Mouse (Mus musculus): ENCODE measurements around the gene Pde4d. TPM values are rescaled to one million over a fixed set of nuclear protein-coding genes. Genes with fewer than 3 reads are reported as not detected.

Pde4d gene
- polyA plus RNA-seq, 1 experiment from 2014 or later: 9.8 TPM

GRCm38 (mm10) chr13:109546337-109546736, 1096.6 kb downstream of the Pde4d start:
- no peak overlapping the region for H3K4me3 ChIP-seq
- DNase-seq (ENCODE audit: extremely low spot score, low spot score): no peak
- H3K27me3 ChIP-seq (ENCODE audit: poor library complexity, severe bottlenecking): no peaks in the 10 kb centered on the region
- no peaks in the 10 kb centered on the region for H3K9me3 ChIP-seq
- H3K27ac ChIP-seq: no peak overlapping the region
- 89% methylated on average over 18 of the region's 18 CpGs for WGBS
- no peaks in the 10 kb centered on the region for H3K4me1 ChIP-seq
- H3K36me3 ChIP-seq (replicated peaks): no peaks in the 10 kb centered on the region

GRCm38 (mm10) chr13:109547006-109547587, 1097.3 kb downstream of the Pde4d start:
- no peak for DNase-seq (ENCODE audit: extremely low spot score, low spot score)
- no peak overlapping the region for H3K4me3 ChIP-seq
- 84% methylated on average over 10 of the region's 10 CpGs for WGBS
- no peaks in the 10 kb centered on the region for H3K4me1 ChIP-seq
- no peaks in the 10 kb centered on the region for H3K27me3 ChIP-seq (ENCODE audit: poor library complexity, severe bottlenecking)
- H3K9me3 ChIP-seq: no peaks in the 10 kb centered on the region
- H3K36me3 ChIP-seq (replicated peaks): no peaks in the 10 kb centered on the region
- no peak overlapping the region for H3K27ac ChIP-seq

GRCm38 (mm10) chr13:109547700-109548099, 1098.0 kb downstream of the Pde4d start:
- WGBS: 44% methylated on average over 6 of the region's 6 CpGs
- Histone ChIP-seq H3K27me3 (ENCODE audit: poor library complexity, severe bottlenecking) (no peaks in the 10 kb centered on the region), H3K9me3 (no peaks in the 10 kb centered on the region), H3K36me3 (replicated peaks) (no peaks in the 10 kb centered on the region), H3K27ac (no peak overlapping the region), H3K4me1 (no peaks in the 10 kb centered on the region), H3K4me3 (no peak overlapping the region)
- peak; percentile 73 for DNase-seq (ENCODE audit: extremely low spot score, low spot score)

DNA sequence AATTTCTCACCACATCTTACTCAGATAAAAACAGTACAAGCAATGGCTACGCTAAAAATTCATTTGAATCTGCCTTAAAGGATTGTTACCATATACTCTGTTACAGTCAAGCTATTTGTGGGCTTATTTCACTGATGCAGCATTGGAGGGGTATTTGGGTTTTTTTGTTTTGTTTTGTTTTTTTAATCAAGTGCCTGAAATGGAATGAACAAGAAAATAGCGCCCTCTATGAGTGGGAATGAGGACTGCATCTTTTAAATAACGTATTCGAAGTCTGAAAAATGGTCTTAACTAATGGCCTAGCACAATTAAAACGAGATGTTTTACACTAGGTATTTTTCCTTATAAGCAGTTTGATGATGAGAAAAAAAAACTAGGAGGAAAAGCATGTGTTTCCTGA, 1098.5 kb downstream of the Pde4d start:
- WGBS: 70% methylated on average over 5 of the region's 5 CpGs
- no peak overlapping the region for H3K4me3 ChIP-seq
- no peak for DNase-seq (ENCODE audit: extremely low spot score, low spot score)
- no peak overlapping the region for H3K27ac ChIP-seq
- H3K27me3 ChIP-seq (ENCODE audit: poor library complexity, severe bottlenecking): no peaks in the 10 kb centered on the region
- no peaks in the 10 kb centered on the region for H3K9me3 ChIP-seq
- H3K36me3 ChIP-seq (replicated peaks): no peaks in the 10 kb centered on the region
- H3K4me1 ChIP-seq: no peaks in the 10 kb centered on the region

DNA sequence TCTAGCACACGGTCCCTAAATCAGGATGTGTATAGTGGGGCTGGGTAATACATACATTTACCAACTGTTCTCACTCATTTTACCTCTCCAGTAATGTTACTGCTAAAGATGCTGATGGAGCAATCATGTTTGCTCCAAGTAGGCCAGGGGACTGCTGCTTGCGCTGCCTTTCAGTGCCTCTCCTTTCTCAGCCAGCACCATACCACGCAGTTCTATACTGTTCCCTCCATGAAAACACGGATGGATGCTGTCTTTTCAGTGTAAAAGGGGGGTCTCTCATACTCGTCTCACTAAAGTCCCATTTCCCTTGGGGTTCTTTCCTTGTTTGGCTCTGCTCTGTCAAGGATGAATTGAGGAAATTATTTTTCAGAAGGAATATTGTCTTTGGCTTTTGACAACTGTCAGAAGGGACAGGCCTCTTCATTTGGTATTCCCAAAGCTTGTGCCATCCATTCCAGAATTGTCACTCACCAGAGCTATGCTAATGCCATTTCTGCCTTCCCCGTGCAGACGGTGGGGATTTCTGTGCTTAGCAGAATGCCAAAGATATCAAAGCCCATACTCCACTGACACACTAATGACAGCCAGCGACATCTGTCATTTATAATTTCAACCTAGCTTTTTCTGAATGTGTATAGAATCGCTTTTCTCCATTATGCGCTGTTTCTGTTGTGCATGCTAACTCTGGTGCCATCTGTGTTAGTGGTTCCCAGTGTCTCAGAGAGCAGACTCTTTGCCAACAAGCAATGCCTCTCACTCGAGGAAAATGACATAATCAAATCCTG, 1099.2 kb downstream of the Pde4d start:
- Histone ChIP-seq H3K27ac (no peak overlapping the region), H3K27me3 (ENCODE audit: poor library complexity, severe bottlenecking) (no peaks in the 10 kb centered on the region), H3K36me3 (replicated peaks) (no peaks in the 10 kb centered on the region), H3K4me1 (no peaks in the 10 kb centered on the region), H3K9me3 (no peaks in the 10 kb centered on the region), H3K4me3 (no peak overlapping the region)
- DNase-seq (ENCODE audit: extremely low spot score, low spot score): no peak
- WGBS: 85% methylated on average over 11 of the region's 11 CpGs

GRCm38 (mm10) chr13:109551836-109552235, 1102.1 kb downstream of the Pde4d start:
- H3K9me3 ChIP-seq: no peaks in the 10 kb centered on the region
- no peaks in the 10 kb centered on the region for H3K27me3 ChIP-seq (ENCODE audit: poor library complexity, severe bottlenecking)
- H3K36me3 ChIP-seq (replicated peaks): no peaks in the 10 kb centered on the region
- H3K4me1 ChIP-seq: no peaks in the 10 kb centered on the region
- 77% methylated on average over 3 of the region's 3 CpGs for WGBS
- DNase-seq (ENCODE audit: extremely low spot score, low spot score): no peak
- no peak overlapping the region for H3K27ac ChIP-seq
- H3K4me3 ChIP-seq: no peak overlapping the region

GRCm38 (mm10) chr13:109555513-109555912, 1105.8 kb downstream of the Pde4d start:
- Histone ChIP-seq H3K36me3 (replicated peaks) (no peaks in the 10 kb centered on the region), H3K4me1 (no peaks in the 10 kb centered on the region), H3K27me3 (ENCODE audit: poor library complexity, severe bottlenecking) (no peaks in the 10 kb centered on the region), H3K9me3 (no peaks in the 10 kb centered on the region), H3K4me3 (no peak overlapping the region), H3K27ac (no peak overlapping the region)
- DNase-seq (ENCODE audit: extremely low spot score, low spot score): no peak
- 86% methylated on average over 5 of the region's 5 CpGs for WGBS

GRCm38 (mm10) chr13:109556853-109557252, 1107.1 kb downstream of the Pde4d start:
- WGBS: 92% methylated on average over 4 of the region's 4 CpGs
- H3K36me3 ChIP-seq (replicated peaks): no peaks in the 10 kb centered on the region
- no peak overlapping the region for H3K27ac ChIP-seq
- H3K4me1 ChIP-seq: no peaks in the 10 kb centered on the region
- H3K27me3 ChIP-seq (ENCODE audit: poor library complexity, severe bottlenecking): no peaks in the 10 kb centered on the region
- no peak overlapping the region for H3K4me3 ChIP-seq
- H3K9me3 ChIP-seq: no peaks in the 10 kb centered on the region
- DNase-seq (ENCODE audit: extremely low spot score, low spot score): no peak

GRCm38 (mm10) chr13:109558341-109559257, 1108.9 kb downstream of the Pde4d start:
- H3K27ac ChIP-seq: no peak overlapping the region
- H3K4me1 ChIP-seq: no peaks in the 10 kb centered on the region
- H3K36me3 ChIP-seq (replicated peaks): no peaks in the 10 kb centered on the region
- no peak overlapping the region for H3K4me3 ChIP-seq
- H3K27me3 ChIP-seq (ENCODE audit: poor library complexity, severe bottlenecking): no peaks in the 10 kb centered on the region
- DNase-seq (ENCODE audit: extremely low spot score, low spot score): no peak
- 78% methylated on average over 12 of the region's 12 CpGs for WGBS
- no peaks in the 10 kb centered on the region for H3K9me3 ChIP-seq

DNA sequence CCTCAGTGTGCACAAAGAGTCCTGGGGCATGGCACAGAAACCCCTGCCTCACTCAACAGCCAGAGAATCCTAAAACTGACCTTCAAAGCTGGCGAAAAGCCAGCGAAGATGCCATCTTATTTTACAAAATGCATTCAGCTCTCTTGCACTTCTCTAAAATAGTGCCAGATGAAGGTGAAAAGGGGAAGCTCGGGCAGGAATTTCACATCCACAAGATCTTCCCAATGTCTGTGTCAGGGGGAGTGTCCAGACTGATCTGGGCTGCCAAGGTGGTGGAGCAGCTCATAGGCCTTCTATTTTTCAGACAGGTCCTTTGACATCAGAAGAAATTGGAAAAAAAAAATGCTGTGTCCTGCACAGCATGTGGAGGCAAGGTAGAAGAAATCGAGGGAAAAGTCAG, 1110.5 kb downstream of the Pde4d start:
- Histone ChIP-seq H3K4me1 (no peaks in the 10 kb centered on the region), H3K9me3 (no peaks in the 10 kb centered on the region), H3K27me3 (ENCODE audit: poor library complexity, severe bottlenecking) (no peaks in the 10 kb centered on the region), H3K4me3 (no peak overlapping the region), H3K36me3 (replicated peaks) (no peaks in the 10 kb centered on the region), H3K27ac (no peak overlapping the region)
- WGBS: 87% methylated on average over 4 of the region's 4 CpGs
- no peak for DNase-seq (ENCODE audit: extremely low spot score, low spot score)

- no peaks in the 10 kb centered on the region for H3K4me1 ChIP-seq
- WGBS: 93% methylated on average over 20 of the region's 20 CpGs
Observed at GRCm38 (mm10) chr13:109568638-109569468, 1119.1 kb downstream of the Pde4d start.

DNA sequence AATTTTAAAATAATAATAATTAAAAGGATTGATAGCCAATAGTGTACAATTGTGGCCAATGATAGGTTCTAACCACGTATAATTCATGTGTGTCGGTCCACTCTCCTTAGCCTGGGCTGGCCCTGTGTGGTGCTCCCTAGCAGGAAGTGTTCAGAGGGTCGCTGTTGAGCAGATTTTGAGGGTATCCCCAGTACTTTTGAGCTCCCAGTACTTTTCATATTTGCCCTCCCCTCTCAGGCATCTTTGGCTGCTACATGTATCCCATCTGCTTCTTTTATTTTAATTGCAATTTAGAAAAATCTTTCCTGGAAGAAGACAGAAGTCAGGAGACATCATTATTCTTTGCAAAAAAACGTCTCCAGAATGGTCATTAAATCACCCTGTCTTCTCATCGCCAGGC, 1119.7 kb downstream of the Pde4d start:
- Histone ChIP-seq H3K4me3 (no peak overlapping the region), H3K36me3 (replicated peaks) (no peaks in the 10 kb centered on the region), H3K9me3 (no peaks in the 10 kb centered on the region), H3K4me1 (no peaks in the 10 kb centered on the region), H3K27me3 (ENCODE audit: poor library complexity, severe bottlenecking) (no peaks in the 10 kb centered on the region), H3K27ac (no peak overlapping the region)
- no peak for DNase-seq (ENCODE audit: extremely low spot score, low spot score)
- 84% methylated on average over 5 of the region's 5 CpGs for WGBS

More at GRCm38 (mm10) chr13:109568638-109569468, 1119.1 kb downstream of the Pde4d start:
- no peaks in the 10 kb centered on the region for H3K27me3 ChIP-seq (ENCODE audit: poor library complexity, severe bottlenecking)
- no peaks in the 10 kb centered on the region for H3K36me3 ChIP-seq (replicated peaks)
- H3K27ac ChIP-seq: no peak overlapping the region
- H3K4me3 ChIP-seq: no peak overlapping the region
- H3K9me3 ChIP-seq: no peaks in the 10 kb centered on the region
- DNase-seq (ENCODE audit: extremely low spot score, low spot score): no peak

All from forebrain, embryonic 10.5 days (tissue).